Mouse (Mus musculus) liver, postnatal 0 days (tissue): ENCODE measurements around the gene Reep6. TPM values are rescaled to one million over a fixed set of nuclear protein-coding genes. Genes with fewer than 3 reads are reported as not detected.

Source experiments
- ATAC-seq: fragments of 200-750 bp; cut with Nextera tagmentation; 2 replicates; pipeline ENCODE4 v1.8.0; 2017; ENCODE audit warnings: mild to moderate bottlenecking, moderate library complexity
- DNase-seq: peaks from one replicate; pipeline ENCODE4 v3.0.0-alpha.2; 2016
- H3K27ac ChIP-seq: fragments of 300-500 bp; sonication (generic); 2 replicates; pipeline ENCODE4 v1.5.1; 2014; ENCODE audit warnings: antibody characterized with exemption, moderate library complexity, mild to moderate bottlenecking, low read depth
- H3K27me3 ChIP-seq: fragments of 300-500 bp; sonication (generic); 2 replicates; pipeline ENCODE4 v1.6.1; 2014; ENCODE audit warnings: low read length, control low read depth, mixed read lengths; ENCODE audit not compliant: insufficient read depth
- H3K36me3 ChIP-seq: fragments of 300-500 bp; sonication (generic); replicated peaks from 2 replicates; pipeline ENCODE4 v1.6.1; 2014; ENCODE audit warnings: mild to moderate bottlenecking, control low read depth, low read length, moderate library complexity, mixed read lengths; ENCODE audit not compliant: insufficient read depth
- H3K4me1 ChIP-seq: fragments of 300-500 bp; sonication (generic); 2 replicates; pipeline ENCODE4 v1.6.1; 2014; ENCODE audit warnings: antibody characterized with exemption, mild to moderate bottlenecking, control low read depth; ENCODE audit not compliant: insufficient read depth
- H3K4me2 ChIP-seq: fragments of 300-500 bp; sonication (generic); 2 replicates; pipeline ENCODE4 v1.6.1; 2014; ENCODE audit warnings: low read depth, mild to moderate bottlenecking, low read length, moderate library complexity, mixed read lengths
- H3K4me3 ChIP-seq: fragments of 300-500 bp; sonication (generic); 2 replicates; pipeline ENCODE4 v1.5.1; 2014; ENCODE audit warnings: low read depth, low read length
- H3K9ac ChIP-seq: fragments of 300-500 bp; sonication (generic); replicated peaks from 2 replicates; pipeline ENCODE4 v1.6.1; 2014; ENCODE audit warnings: mild to moderate bottlenecking, moderate library complexity
- H3K9me3 ChIP-seq: fragments of 300-500 bp; sonication (generic); 2 replicates; pipeline ENCODE4 v1.6.1; 2016; ENCODE audit warnings: mild to moderate bottlenecking, control low read depth, low read length, mixed read lengths
- CTCF ChIP-seq: sonication (generic); IDR thresholded peaks from 2 replicates; pipeline ENCODE4 v1.5.1; 2016; ENCODE audit warnings: antibody characterized with exemption, low read depth
- EP300 ChIP-seq: IDR thresholded peaks from 2 replicates; pipeline ENCODE4 v1.6.1; 2016; ENCODE audit warnings: antibody characterized with exemption, low read depth, mild to moderate bottlenecking
- WGBS: fragments of 180-500 bp; shearing (Covaris S2); extraction: QIAGEN DNeasy Blood & Tissue Kit; methylation state at CpG from one replicate; pipeline ENCODE4 v1.1.7; 2014; ENCODE audit not compliant: insufficient replicate concordance; 5-methylcytosine and 5-hydroxymethylcytosine counted together
- polyA plus RNA-seq: library from polyadenylated mRNA; unstranded; fragments of >200 nt; fragmentation: Nextera tagmentation; extraction: Ambion mirVana; gene quantifications from 2 replicates; pipeline ENCODE4 v1.2.1, GENCODE M21; 2015

Gene Reep6
- polyA plus RNA-seq, 1 experiment from 2014 or later: 167 TPM

GRCm38 (mm10) chr10:80355431-80355830 is 25.7 kb downstream of the Reep6 start:
- H3K4me2 ChIP-seq: no peak overlapping the region
- peaks cover 64% of the 10 kb centered on the region for H3K27me3 ChIP-seq
- no peaks in the 10 kb centered on the region for H3K36me3 ChIP-seq
- no peak overlapping the region for H3K9ac ChIP-seq
- H3K9me3 ChIP-seq: no peaks in the 10 kb centered on the region
- H3K4me3 ChIP-seq: no peak overlapping the region
- WGBS: 17% methylated on average over 9 of the region's 9 CpGs
- ATAC-seq: no peak
- H3K27ac ChIP-seq: no peak overlapping the region
- H3K4me1 ChIP-seq: peaks cover 5% of the 10 kb centered on the region
- TF ChIP-seq CTCF (no peak), EP300 (no peak)
- no peak for DNase-seq

- Histone ChIP-seq H3K4me2 (no peak within 1 kb of the TSS), H3K4me1 (peaks cover 3% of the 10 kb centered on the region), H3K27me3 (peaks cover 67% of the 10 kb centered on the region), H3K27ac (no peak within 1 kb of the TSS), H3K4me3 (no peak within 1 kb of the TSS), H3K36me3 (no peaks in the 10 kb centered on the region), H3K9me3 (no peaks in the 10 kb centered on the region), H3K9ac (no peak within 1 kb of the TSS)
- ATAC-seq (no peak), DNase-seq (no peak)
- WGBS: 3% methylated on average over 50 of the region's 53 CpGs
- TF ChIP-seq EP300 (no peak), CTCF (no peak)
Measured at GRCm38 (mm10) chr10:80356001-80356682, 26.4 kb downstream of the Reep6 start, which contains the start of gene Plk5. Gene Plk5, plus strand, starts transcription at chr10:80356459.

- H3K9me3 ChIP-seq: no peaks in the 10 kb centered on the region
- H3K27me3 ChIP-seq: peaks cover 67% of the 10 kb centered on the region
- peaks cover 3% of the 10 kb centered on the region for H3K4me1 ChIP-seq
- TF ChIP-seq EP300 (no peak), CTCF (no peak)
- H3K4me2 ChIP-seq: no peak overlapping the region
- 3% methylated on average over 33 of the region's 34 CpGs for WGBS
- H3K9ac ChIP-seq: no peak overlapping the region
- H3K27ac ChIP-seq: no peak overlapping the region
- DNase-seq (no peak), ATAC-seq (no peak)
- no peak overlapping the region for H3K4me3 ChIP-seq
- H3K36me3 ChIP-seq: no peaks in the 10 kb centered on the region
Measured at GRCm38 (mm10) chr10:80356737-80357136, 27.0 kb downstream of the Reep6 start.

DNA sequence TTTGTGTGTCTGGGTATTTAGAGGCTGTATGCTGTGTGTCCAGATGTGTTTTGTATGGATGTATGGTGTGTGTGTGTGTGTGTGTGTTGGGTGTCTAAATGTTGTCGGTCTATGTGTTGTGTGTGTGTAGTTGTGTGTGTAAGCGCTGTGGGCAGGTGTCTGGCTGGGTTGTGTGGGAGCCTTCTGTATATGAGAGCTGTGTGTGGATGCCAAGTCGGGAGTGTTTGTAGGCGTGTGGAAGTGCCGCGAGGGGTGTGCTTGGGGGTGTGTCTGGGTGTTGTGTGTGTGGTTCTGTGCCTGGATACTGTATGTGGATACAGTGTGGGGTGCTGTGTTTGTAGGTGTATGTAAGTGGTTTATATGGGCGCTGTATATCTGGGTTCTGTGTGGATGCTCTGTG is 27.6 kb downstream of the Reep6 start:
- H3K36me3 ChIP-seq: no peaks in the 10 kb centered on the region
- DNase-seq (no peak), ATAC-seq (no peak)
- H3K9ac ChIP-seq: no peak overlapping the region
- peaks cover 67% of the 10 kb centered on the region for H3K27me3 ChIP-seq
- 24% methylated on average over 7 of the region's 7 CpGs for WGBS
- H3K4me2 ChIP-seq: peak overlapping the region; percentile 58; the same call in 1 of the 2 replicates
- no peak overlapping the region for H3K27ac ChIP-seq
- no peak overlapping the region for H3K4me3 ChIP-seq
- no peak for TF ChIP-seq EP300
- no peak for TF ChIP-seq CTCF
- no peaks in the 10 kb centered on the region for H3K9me3 ChIP-seq
- peaks cover 3% of the 10 kb centered on the region for H3K4me1 ChIP-seq

DNA sequence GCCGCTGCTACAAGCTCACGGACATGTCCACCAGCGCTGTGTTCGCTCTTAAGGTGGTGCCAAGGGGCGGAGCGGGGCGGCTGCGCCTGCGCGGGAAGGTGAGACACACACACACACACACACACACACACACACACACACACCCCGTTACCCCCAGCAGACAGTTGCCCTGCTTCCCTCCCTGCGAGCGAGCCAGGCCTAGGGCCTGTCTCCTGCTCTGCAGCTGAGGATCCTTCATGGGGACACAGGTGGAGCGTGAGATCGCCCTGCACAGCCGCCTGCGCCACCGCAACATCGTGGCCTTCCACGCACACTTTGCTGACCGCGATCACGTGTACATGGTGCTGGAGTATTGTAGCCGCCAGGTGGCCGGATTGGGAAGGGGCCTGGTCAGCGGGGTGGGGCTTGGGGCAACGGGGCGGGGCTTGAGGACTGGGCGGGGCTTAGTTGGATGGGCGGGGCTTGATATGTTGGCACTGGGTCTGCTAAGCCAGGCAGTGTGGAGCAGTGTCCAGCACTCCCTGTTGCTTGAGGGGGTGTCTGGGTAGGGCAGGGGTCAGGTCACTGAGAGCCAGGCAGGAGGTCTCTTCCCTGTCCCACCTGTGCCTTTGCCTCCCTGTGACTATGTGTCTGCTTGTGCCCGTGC is 28.4 kb downstream of the Reep6 start:
- TF ChIP-seq CTCF: peak; percentile 33
- no peak for TF ChIP-seq EP300
- Histone ChIP-seq H3K4me2 (peak overlapping the region; percentile 58), H3K36me3 (no peaks in the 10 kb centered on the region), H3K9me3 (no peaks in the 10 kb centered on the region), H3K9ac (no peak overlapping the region), H3K27ac (no peak overlapping the region), H3K4me1 (peaks cover 3% of the 10 kb centered on the region), H3K4me3 (no peak overlapping the region), H3K27me3 (peaks cover 64% of the 10 kb centered on the region)
- 5% methylated on average over 31 of the region's 31 CpGs for whole genome bisulfite sequencing
- peak; percentile 63 for DNase-seq
- ATAC-seq: peak; percentile 79

- Histone ChIP-seq H3K27me3 (peaks cover 29% of the 10 kb centered on the region; the same call in 1 of the 2 replicates), H3K9ac (no peak overlapping the region), H3K36me3 (no peaks in the 10 kb centered on the region), H3K4me3 (no peak overlapping the region), H3K4me1 (no peaks in the 10 kb centered on the region), H3K9me3 (no peaks in the 10 kb centered on the region), H3K27ac (no peak overlapping the region), H3K4me2 (no peak overlapping the region)
- no peak for TF ChIP-seq CTCF
- TF ChIP-seq EP300: no peak
- ATAC-seq (no peak), DNase-seq (no peak)
- 52% methylated on average over 6 of the region's 6 CpGs for WGBS
Measured at GRCm38 (mm10) chr10:80363734-80364133, 34.0 kb downstream of the Reep6 start.
